Mouse (Mus musculus): ENCODE measurements at regions not wholly inside any gene's neighbourhood (a gene's known extent, or its start where the extent isn't known, plus 50 kb on each side); places are given as distances from the start of the nearest gene placed in this dataset.
A peak's percentile ranks its signal among the peaks of the same experiment; 100 is the strongest.
"Not testable (repeated sequence)": the region's sequence is repeated elsewhere in the genome, so short reads cannot be mapped to it uniquely, and the experiment has no call there.

GRCm38 (mm10) chr8:68958701-68959100 lies 250.1 kb upstream of the Zfp930 start:
- DNase-seq (ENCODE audit: low spot score) = no peak

- DNase-seq (ENCODE audit: low spot score) = no peak
These were observed 246.9 kb upstream of the Zfp930 start for GRCm38 (mm10) chr8:68961981-68962380.

- peak; percentile 74 for DNase-seq (ENCODE audit: low spot score)
These were observed 233.1 kb upstream of the Zfp930 start for GRCm38 (mm10) chr8:68975773-68976172.

- no peak for DNase-seq (ENCODE audit: low spot score)
These were observed 231.7 kb upstream of the Zfp930 start for GRCm38 (mm10) chr8:68977159-68977558.

- not testable (repeated sequence) for DNase-seq (ENCODE audit: low spot score)
These were observed 225.7 kb upstream of the Zfp930 start for GRCm38 (mm10) chr8:68983181-68983580.

GRCm38 (mm10) chr8:68983691-68984090 lies 225.1 kb upstream of the Zfp930 start:
- no peak for DNase-seq (ENCODE audit: low spot score)

- no peak for DNase-seq (ENCODE audit: low spot score)
These were observed 224.4 kb upstream of the Zfp930 start for GRCm38 (mm10) chr8:68984487-68984886.

- DNase-seq (ENCODE audit: low spot score) = no peak
These were observed 222.4 kb upstream of the Zfp930 start for GRCm38 (mm10) chr8:68986425-68986824.

All from gastrocnemius, adult 18-20 months (tissue).